Mouse (Mus musculus) hindbrain, embryonic 11.5 days (tissue): ENCODE results near the gene Obp2b. TPM values are rescaled to one million over a fixed set of nuclear protein-coding genes. Genes with fewer than 3 reads are reported as not detected.

Experiments used
- ATAC-seq: fragments of 200-750 bp; cut with Nextera tagmentation; 2 replicates; pipeline ENCODE4 v1.8.0; 2017; ENCODE audit warnings: mild to moderate bottlenecking, moderate TSS enrichment, moderate library complexity; ENCODE audit not compliant: low FRiP score
- DNase-seq: peaks from one replicate; pipeline ENCODE4 v3.0.0-alpha.2; 2015; ENCODE audit warnings: low spot score
- H3K27ac ChIP-seq: fragments of 300-500 bp; sonication (generic); 2 replicates; pipeline ENCODE4 v1.5.1; 2014; ENCODE audit warnings: mild to moderate bottlenecking, low read depth, low read length
- H3K27me3 ChIP-seq: fragments of 300-500 bp; sonication (generic); 2 replicates; pipeline ENCODE4 v1.6.1; 2014; ENCODE audit warnings: mild to moderate bottlenecking, low read length, moderate library complexity, mixed read lengths; ENCODE audit not compliant: control insufficient read depth, insufficient read depth
- H3K36me3 ChIP-seq: fragments of 300-500 bp; sonication (generic); 2 replicates; pipeline ENCODE4 v1.6.1; 2014; ENCODE audit warnings: mild to moderate bottlenecking, low read length, moderate library complexity, mixed read lengths; ENCODE audit not compliant: control insufficient read depth, insufficient read depth
- H3K4me1 ChIP-seq: fragments of 300-500 bp; sonication (generic); replicated peaks from 2 replicates; pipeline ENCODE4 v1.6.1; 2014; ENCODE audit warnings: low read length, mixed read lengths; ENCODE audit not compliant: control insufficient read depth, insufficient read depth
- H3K4me2 ChIP-seq: fragments of 300-500 bp; sonication (generic); replicated peaks from 2 replicates; pipeline ENCODE4 v1.6.1; 2014; ENCODE audit warnings: mild to moderate bottlenecking, low read depth, low read length
- H3K4me3 ChIP-seq: fragments of 300-500 bp; sonication (generic); 2 replicates; pipeline ENCODE4 v1.5.1; 2014; ENCODE audit warnings: low read depth, low read length
- H3K9ac ChIP-seq: fragments of 300-500 bp; sonication (generic); 2 replicates; pipeline ENCODE4 v1.6.1; 2014; ENCODE audit warnings: low read depth, low read length
- H3K9me3 ChIP-seq: fragments of 300-500 bp; sonication (generic); 2 replicates; pipeline ENCODE4 v1.6.1; 2016; ENCODE audit warnings: low read length; ENCODE audit not compliant: control insufficient read depth
- WGBS: fragments of 180-500 bp; shearing (Covaris S2); extraction: QIAGEN DNeasy Blood & Tissue Kit; methylation state at CpG from one replicate; pipeline ENCODE4 v1.1.7; 2014; 5-methylcytosine and 5-hydroxymethylcytosine counted together
- polyA plus RNA-seq: library from polyadenylated mRNA; unstranded; fragments of >200 nt; fragmentation: Nextera tagmentation; extraction: Ambion mirVana; gene quantifications from 2 replicates; pipeline ENCODE4 v1.2.1, GENCODE M21; 2014

Obp2b gene
- polyA plus RNA-seq, 1 experiment from 2014 or later: not detected

- DNase-seq (no peak), ATAC-seq (no peak)
- Histone ChIP-seq H3K36me3 (no peaks in the 10 kb centered on the region), H3K4me3 (no peak overlapping the region), H3K9ac (no peak overlapping the region), H3K4me1 (no peaks in the 10 kb centered on the region), H3K9me3 (no peaks in the 10 kb centered on the region), H3K27me3 (no peaks in the 10 kb centered on the region), H3K27ac (no peak overlapping the region), H3K4me2 (no peak overlapping the region)
- 82% methylated on average over 4 of the region's 4 CpGs for WGBS
Measured at GRCm38 (mm10) chr2:25767764-25768163, 31.0 kb downstream of the Obp2b start.

DNA sequence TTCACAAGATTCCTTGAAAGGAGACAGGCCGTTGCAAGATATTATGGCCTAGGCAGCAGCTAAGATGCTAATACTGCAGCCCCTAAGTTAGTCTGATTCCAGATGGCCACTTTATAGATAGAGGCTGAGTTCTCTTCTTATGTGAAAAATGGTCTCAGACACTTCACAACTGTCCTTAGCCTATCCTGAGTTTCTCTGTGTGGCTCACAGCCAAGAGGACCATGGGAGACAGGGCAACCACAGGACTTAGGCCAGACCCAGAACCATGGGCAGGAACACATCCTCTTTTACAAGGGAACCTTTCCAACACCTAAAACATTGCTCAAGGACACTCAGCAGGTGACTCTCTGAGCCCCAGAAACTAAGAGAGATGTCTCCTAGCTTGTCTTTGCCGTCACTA lies 36.7 kb downstream of the Obp2b start:
- H3K4me1 ChIP-seq: no peaks in the 10 kb centered on the region
- no peak overlapping the region for H3K4me3 ChIP-seq
- no peaks in the 10 kb centered on the region for H3K9me3 ChIP-seq
- no peaks in the 10 kb centered on the region for H3K36me3 ChIP-seq
- 91% methylated on average over 2 of the region's 2 CpGs for WGBS
- no peak for DNase-seq
- no peak overlapping the region for H3K9ac ChIP-seq
- no peaks in the 10 kb centered on the region for H3K27me3 ChIP-seq
- ATAC-seq: no peak
- no peak overlapping the region for H3K4me2 ChIP-seq
- H3K27ac ChIP-seq: no peak overlapping the region

- Histone ChIP-seq H3K4me2 (no peak overlapping the region), H3K36me3 (no peaks in the 10 kb centered on the region), H3K9me3 (no peaks in the 10 kb centered on the region), H3K9ac (no peak overlapping the region), H3K4me3 (no peak overlapping the region), H3K27me3 (no peaks in the 10 kb centered on the region), H3K4me1 (no peaks in the 10 kb centered on the region), H3K27ac (no peak overlapping the region)
- no peak for DNase-seq
- ATAC-seq: no peak
- 95% methylated on average over 2 of the region's 2 CpGs for WGBS
Measured at GRCm38 (mm10) chr2:25774640-25775039, 37.8 kb downstream of the Obp2b start.

- ATAC-seq (no peak), DNase-seq (no peak)
- H3K4me1 ChIP-seq: no peaks in the 10 kb centered on the region
- no peaks in the 10 kb centered on the region for H3K36me3 ChIP-seq
- H3K27ac ChIP-seq: no peak overlapping the region
- no peaks in the 10 kb centered on the region for H3K9me3 ChIP-seq
- no peak overlapping the region for H3K9ac ChIP-seq
- no peak overlapping the region for H3K4me3 ChIP-seq
- 85% methylated on average over 3 of the region's 3 CpGs for WGBS
- no peaks in the 10 kb centered on the region for H3K27me3 ChIP-seq
- no peak overlapping the region for H3K4me2 ChIP-seq
Measured at GRCm38 (mm10) chr2:25775991-25776390, 39.2 kb downstream of the Obp2b start.

GRCm38 (mm10) chr2:25776717-25777116 lies 39.9 kb downstream of the Obp2b start, which contains the start of gene Lcn11:
Lcn11 (plus strand) TSS chr2:25777017.
- no peaks in the 10 kb centered on the region for H3K9me3 ChIP-seq
- no peak within 1 kb of the TSS for H3K4me2 ChIP-seq
- H3K4me1 ChIP-seq: no peaks in the 10 kb centered on the region
- no peak within 1 kb of the TSS for H3K27ac ChIP-seq
- H3K36me3 ChIP-seq: no peaks in the 10 kb centered on the region
- H3K27me3 ChIP-seq: no peaks in the 10 kb centered on the region
- ATAC-seq (no peak), DNase-seq (no peak)
- H3K9ac ChIP-seq: no peak within 1 kb of the TSS
- H3K4me3 ChIP-seq: no peak within 1 kb of the TSS
- WGBS: 100% methylated on average over 1 of the region's 1 CpGs

DNA sequence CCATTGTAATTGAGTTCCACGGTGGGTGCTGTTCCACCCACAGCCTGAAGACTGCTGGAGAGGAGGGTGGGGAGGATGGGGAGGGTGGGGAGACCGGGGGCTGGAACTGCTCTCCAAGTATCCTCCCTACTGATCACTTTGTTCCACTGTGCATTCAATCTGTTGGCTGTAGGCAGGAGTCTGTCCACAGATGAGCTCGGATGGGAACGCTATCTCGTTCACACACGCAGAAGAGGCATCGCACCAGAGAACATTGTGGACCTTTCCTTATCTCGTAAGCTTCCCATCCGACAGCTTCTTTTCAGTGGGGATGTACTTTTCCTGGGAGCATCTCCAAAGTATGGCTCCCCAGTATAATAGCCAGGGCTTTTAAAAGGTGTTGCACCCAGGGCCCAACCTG lies 42.3 kb downstream of the Obp2b start:
- Histone ChIP-seq H3K4me3 (no peak overlapping the region), H3K4me2 (no peak overlapping the region), H3K36me3 (no peaks in the 10 kb centered on the region), H3K27me3 (no peaks in the 10 kb centered on the region), H3K27ac (no peak overlapping the region), H3K4me1 (no peaks in the 10 kb centered on the region), H3K9ac (no peak overlapping the region), H3K9me3 (no peaks in the 10 kb centered on the region)
- ATAC-seq: no peak
- 89% methylated on average over 9 of the region's 9 CpGs for WGBS
- no peak for DNase-seq

- no peak overlapping the region for H3K4me3 ChIP-seq
- no peak overlapping the region for H3K27ac ChIP-seq
- no peak overlapping the region for H3K4me2 ChIP-seq
- DNase-seq: no peak
- no peak overlapping the region for H3K9ac ChIP-seq
- no peaks in the 10 kb centered on the region for H3K27me3 ChIP-seq
- H3K36me3 ChIP-seq: no peaks in the 10 kb centered on the region
- 65% methylated on average over 4 of the region's 4 CpGs for WGBS
- no peaks in the 10 kb centered on the region for H3K4me1 ChIP-seq
- no peak for ATAC-seq
- H3K9me3 ChIP-seq: no peaks in the 10 kb centered on the region
Measured at GRCm38 (mm10) chr2:25780921-25781320, 44.1 kb downstream of the Obp2b start.

- Histone ChIP-seq H3K4me3 (no peak within 1 kb of the TSS), H3K36me3 (no peaks in the 10 kb centered on the region), H3K4me2 (no peak within 1 kb of the TSS), H3K9ac (no peak within 1 kb of the TSS), H3K4me1 (no peaks in the 10 kb centered on the region), H3K27me3 (no peaks in the 10 kb centered on the region), H3K9me3 (no peaks in the 10 kb centered on the region), H3K27ac (no peak within 1 kb of the TSS)
- DNase-seq (no peak), ATAC-seq (no peak)
- 82% methylated on average over 3 of the region's 3 CpGs for WGBS
Measured at GRCm38 (mm10) chr2:25781957-25782356, 45.1 kb downstream of the Obp2b start, which contains the start of gene Gm13539. Gm13539 (plus strand) TSS chr2:25782257.

DNA sequence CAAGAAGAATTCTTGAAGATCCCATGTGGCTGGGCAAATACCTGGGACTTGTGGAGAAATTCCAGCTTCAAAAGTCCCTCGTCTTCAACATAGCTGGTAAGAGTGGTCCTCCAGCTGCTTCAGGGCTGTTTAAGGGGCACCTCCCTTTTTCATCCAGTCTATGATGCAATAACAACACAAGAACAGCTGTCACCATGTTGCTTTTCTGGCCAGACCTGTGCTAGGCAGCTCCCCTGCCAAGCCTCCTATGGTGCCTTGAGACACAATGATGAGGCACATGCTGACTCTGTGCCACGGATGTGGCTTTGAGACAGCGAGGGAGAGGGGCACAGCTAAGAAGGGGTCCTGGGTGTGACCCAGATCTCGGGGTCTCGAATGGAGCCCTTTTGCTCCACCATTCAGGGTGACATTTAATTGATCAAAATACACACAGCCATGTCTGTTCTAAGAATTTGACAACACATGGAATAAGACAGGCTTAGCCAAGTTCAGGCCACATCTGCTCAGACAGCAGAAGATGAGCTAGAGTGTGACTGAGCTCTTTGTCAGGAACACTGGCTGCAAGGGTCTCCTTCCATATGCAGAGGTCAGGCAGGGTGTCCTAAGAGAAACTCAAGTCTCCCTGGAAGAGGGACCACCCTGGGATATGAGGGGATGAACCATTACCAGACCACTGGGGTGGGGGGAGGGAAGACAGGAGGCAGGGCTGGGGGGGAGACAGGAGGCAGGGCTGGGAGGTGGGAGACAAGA lies 48.9 kb downstream of the Obp2b start:
- Histone ChIP-seq H3K9me3 (no peaks in the 10 kb centered on the region), H3K27me3 (no peaks in the 10 kb centered on the region), H3K4me3 (no peak overlapping the region), H3K36me3 (no peaks in the 10 kb centered on the region), H3K4me1 (no peaks in the 10 kb centered on the region), H3K4me2 (no peak overlapping the region), H3K9ac (no peak overlapping the region), H3K27ac (no peak overlapping the region)
- WGBS: 74% methylated on average over 5 of the region's 5 CpGs
- DNase-seq: no peak
- no peak for ATAC-seq
